Mouse (Mus musculus): ENCODE measurements around the gene Tmem150c. TPM values are rescaled to one million over a fixed set of nuclear protein-coding genes. Genes with fewer than 3 reads are reported as not detected.

The Tmem150c gene
- polyA plus RNA-seq, 1 experiment from 2014 or later = 17.0 TPM

- Histone ChIP-seq H3K9ac (ENCODE audit: low read length) (no peak overlapping the region), H3K4me1 (ENCODE audit: control insufficient read depth, insufficient read depth, low read length) (peaks cover 38% of the 10 kb centered on the region), H3K4me3 (ENCODE audit: low read depth, low read length) (no peak overlapping the region), H3K9me3 (replicated peaks; ENCODE audit: control insufficient read depth, low read length) (no peaks in the 10 kb centered on the region), H3K4me2 (ENCODE audit: low read length) (no peak overlapping the region), H3K27me3 (replicated peaks; ENCODE audit: control insufficient read depth, insufficient read depth, low read length) (no peaks in the 10 kb centered on the region), H3K27ac (ENCODE audit: low read depth, low read length) (no peak overlapping the region), H3K36me3 (ENCODE audit: control insufficient read depth, insufficient read depth, low read length) (no peaks in the 10 kb centered on the region; the same call in 1 of the 2 replicates)
- WGBS = 69% methylated on average over 3 of the region's 3 CpGs
- ATAC-seq (no peak), DNase-seq (ENCODE audit: low spot score) (no peak)
Measured at GRCm38 (mm10) chr5:100046096-100046495, 113.5 kb downstream of the Tmem150c start.

- WGBS = 75% methylated on average over 5 of the region's 5 CpGs
- H3K9ac ChIP-seq (ENCODE audit: low read length) = no peak overlapping the region
- H3K4me3 ChIP-seq (ENCODE audit: low read depth, low read length) = no peak overlapping the region
- ATAC-seq (no peak), DNase-seq (ENCODE audit: low spot score) (no peak)
- H3K9me3 ChIP-seq (replicated peaks; ENCODE audit: control insufficient read depth, low read length) = no peaks in the 10 kb centered on the region
- no peak overlapping the region for H3K4me2 ChIP-seq (ENCODE audit: low read length)
- H3K4me1 ChIP-seq (ENCODE audit: control insufficient read depth, insufficient read depth, low read length) = peaks cover 39% of the 10 kb centered on the region
- no peak overlapping the region for H3K27ac ChIP-seq (ENCODE audit: low read depth, low read length)
- H3K36me3 ChIP-seq (ENCODE audit: control insufficient read depth, insufficient read depth, low read length) = no peaks in the 10 kb centered on the region; the same call in 1 of the 2 replicates
- H3K27me3 ChIP-seq (replicated peaks; ENCODE audit: control insufficient read depth, insufficient read depth, low read length) = no peaks in the 10 kb centered on the region
Measured at GRCm38 (mm10) chr5:100044621-100045020, 115.0 kb downstream of the Tmem150c start.

- Histone ChIP-seq H3K27ac (ENCODE audit: low read depth, low read length) (no peak overlapping the region), H3K4me2 (ENCODE audit: low read length) (no peak overlapping the region), H3K9ac (ENCODE audit: low read length) (no peak overlapping the region), H3K4me1 (ENCODE audit: control insufficient read depth, insufficient read depth, low read length) (peaks cover 37% of the 10 kb centered on the region), H3K36me3 (ENCODE audit: control insufficient read depth, insufficient read depth, low read length) (no peaks in the 10 kb centered on the region; the same call in 1 of the 2 replicates), H3K9me3 (replicated peaks; ENCODE audit: control insufficient read depth, low read length) (no peaks in the 10 kb centered on the region), H3K4me3 (ENCODE audit: low read depth, low read length) (no peak overlapping the region), H3K27me3 (replicated peaks; ENCODE audit: control insufficient read depth, insufficient read depth, low read length) (no peaks in the 10 kb centered on the region)
- ATAC-seq (no peak), DNase-seq (ENCODE audit: low spot score) (no peak)
- WGBS = 79% methylated on average over 4 of the region's 4 CpGs
Measured at GRCm38 (mm10) chr5:100044030-100044429, 115.6 kb downstream of the Tmem150c start.

GRCm38 (mm10) chr5:100043361-100043760, 116.2 kb downstream of the Tmem150c start:
- Histone ChIP-seq H3K4me3 (ENCODE audit: low read depth, low read length) (no peak overlapping the region), H3K9ac (ENCODE audit: low read length) (no peak overlapping the region), H3K4me1 (ENCODE audit: control insufficient read depth, insufficient read depth, low read length) (peaks cover 30% of the 10 kb centered on the region), H3K9me3 (replicated peaks; ENCODE audit: control insufficient read depth, low read length) (no peaks in the 10 kb centered on the region), H3K4me2 (ENCODE audit: low read length) (no peak overlapping the region), H3K36me3 (ENCODE audit: control insufficient read depth, insufficient read depth, low read length) (no peaks in the 10 kb centered on the region; the same call in 1 of the 2 replicates), H3K27ac (ENCODE audit: low read depth, low read length) (no peak overlapping the region), H3K27me3 (replicated peaks; ENCODE audit: control insufficient read depth, insufficient read depth, low read length) (no peaks in the 10 kb centered on the region)
- peak; percentile 61 for DNase-seq (ENCODE audit: low spot score)
- 66% methylated on average over 5 of the region's 5 CpGs for WGBS
- no peak for ATAC-seq

- no peaks in the 10 kb centered on the region; the same call in 1 of the 2 replicates for H3K36me3 ChIP-seq (ENCODE audit: control insufficient read depth, insufficient read depth, low read length)
- no peaks in the 10 kb centered on the region for H3K9me3 ChIP-seq (replicated peaks; ENCODE audit: control insufficient read depth, low read length)
- no peak overlapping the region for H3K4me2 ChIP-seq (ENCODE audit: low read length)
- no peak overlapping the region for H3K4me3 ChIP-seq (ENCODE audit: low read depth, low read length)
- no peak overlapping the region for H3K27ac ChIP-seq (ENCODE audit: low read depth, low read length)
- H3K9ac ChIP-seq (ENCODE audit: low read length) = no peak overlapping the region
- no peaks in the 10 kb centered on the region for H3K27me3 ChIP-seq (replicated peaks; ENCODE audit: control insufficient read depth, insufficient read depth, low read length)
- 91% methylated on average over 8 of the region's 8 CpGs for WGBS
- DNase-seq (ENCODE audit: low spot score) (no peak), ATAC-seq (no peak)
- peaks cover 22% of the 10 kb centered on the region; the same call in 1 of the 2 replicates for H3K4me1 ChIP-seq (ENCODE audit: control insufficient read depth, insufficient read depth, low read length)
Measured at GRCm38 (mm10) chr5:100042467-100042866, 117.1 kb downstream of the Tmem150c start.

GRCm38 (mm10) chr5:100041272-100041671, 118.3 kb downstream of the Tmem150c start:
- Histone ChIP-seq H3K36me3 (ENCODE audit: control insufficient read depth, insufficient read depth, low read length) (peaks cover 7% of the 10 kb centered on the region; the same call in 1 of the 2 replicates), H3K4me2 (ENCODE audit: low read length) (peak overlapping the region; percentile 62), H3K4me1 (ENCODE audit: control insufficient read depth, insufficient read depth, low read length) (peaks cover 13% of the 10 kb centered on the region; the same call in 1 of the 2 replicates), H3K4me3 (ENCODE audit: low read depth, low read length) (peak overlapping the region; percentile 75; the same call in 1 of the 2 replicates), H3K9me3 (replicated peaks; ENCODE audit: control insufficient read depth, low read length) (no peaks in the 10 kb centered on the region), H3K9ac (ENCODE audit: low read length) (no peak overlapping the region), H3K27ac (ENCODE audit: low read depth, low read length) (no peak overlapping the region), H3K27me3 (replicated peaks; ENCODE audit: control insufficient read depth, insufficient read depth, low read length) (no peaks in the 10 kb centered on the region)
- ATAC-seq (no peak), DNase-seq (ENCODE audit: low spot score) (no peak)
- WGBS = 62% methylated on average over 4 of the region's 4 CpGs

GRCm38 (mm10) chr5:100040281-100040784, 119.3 kb downstream of the Tmem150c start:
- Histone ChIP-seq H3K4me2 (ENCODE audit: low read length) (peak overlapping the region; percentile 62), H3K9ac (ENCODE audit: low read length) (peak overlapping the region; percentile 97), H3K4me1 (ENCODE audit: control insufficient read depth, insufficient read depth, low read length) (peaks cover 16% of the 10 kb centered on the region), H3K27me3 (replicated peaks; ENCODE audit: control insufficient read depth, insufficient read depth, low read length) (no peaks in the 10 kb centered on the region), H3K27ac (ENCODE audit: low read depth, low read length) (peak overlapping the region; percentile 99), H3K9me3 (replicated peaks; ENCODE audit: control insufficient read depth, low read length) (no peaks in the 10 kb centered on the region), H3K36me3 (ENCODE audit: control insufficient read depth, insufficient read depth, low read length) (peaks cover 16% of the 10 kb centered on the region), H3K4me3 (ENCODE audit: low read depth, low read length) (peak overlapping the region; percentile 75)
- ATAC-seq (no peak), DNase-seq (ENCODE audit: low spot score) (no peak)
- WGBS = 1% methylated on average over 19 of the region's 19 CpGs

GRCm38 (mm10) chr5:100039602-100040142, 119.9 kb downstream of the Tmem150c start, which contains the start of the genes Hnrnpdl and Enoph1:
Hnrnpdl (minus strand) TSS chr5:100039664.
Enoph1 (plus strand) TSS chr5:100039985.
- Histone ChIP-seq H3K27me3 (replicated peaks; ENCODE audit: control insufficient read depth, insufficient read depth, low read length) (no peaks in the 10 kb centered on the region), H3K9ac (ENCODE audit: low read length) (peak within 1 kb of the TSS; percentile 97), H3K27ac (ENCODE audit: low read depth, low read length) (peak within 1 kb of the TSS; percentile 99), H3K4me2 (ENCODE audit: low read length) (peak within 1 kb of the TSS; percentile 90), H3K4me1 (ENCODE audit: control insufficient read depth, insufficient read depth, low read length) (peaks cover 16% of the 10 kb centered on the region), H3K9me3 (replicated peaks; ENCODE audit: control insufficient read depth, low read length) (no peaks in the 10 kb centered on the region), H3K4me3 (ENCODE audit: low read depth, low read length) (peak within 1 kb of the TSS; percentile 75), H3K36me3 (ENCODE audit: control insufficient read depth, insufficient read depth, low read length) (peaks cover 21% of the 10 kb centered on the region)
- ATAC-seq (peak; percentile 87), DNase-seq (ENCODE audit: low spot score) (peak; percentile 98)
- WGBS = under 1% methylated on average over 57 of the region's 57 CpGs
